Mouse (Mus musculus): ENCODE data around the gene Nob1.

The Nob1 gene

DNA sequence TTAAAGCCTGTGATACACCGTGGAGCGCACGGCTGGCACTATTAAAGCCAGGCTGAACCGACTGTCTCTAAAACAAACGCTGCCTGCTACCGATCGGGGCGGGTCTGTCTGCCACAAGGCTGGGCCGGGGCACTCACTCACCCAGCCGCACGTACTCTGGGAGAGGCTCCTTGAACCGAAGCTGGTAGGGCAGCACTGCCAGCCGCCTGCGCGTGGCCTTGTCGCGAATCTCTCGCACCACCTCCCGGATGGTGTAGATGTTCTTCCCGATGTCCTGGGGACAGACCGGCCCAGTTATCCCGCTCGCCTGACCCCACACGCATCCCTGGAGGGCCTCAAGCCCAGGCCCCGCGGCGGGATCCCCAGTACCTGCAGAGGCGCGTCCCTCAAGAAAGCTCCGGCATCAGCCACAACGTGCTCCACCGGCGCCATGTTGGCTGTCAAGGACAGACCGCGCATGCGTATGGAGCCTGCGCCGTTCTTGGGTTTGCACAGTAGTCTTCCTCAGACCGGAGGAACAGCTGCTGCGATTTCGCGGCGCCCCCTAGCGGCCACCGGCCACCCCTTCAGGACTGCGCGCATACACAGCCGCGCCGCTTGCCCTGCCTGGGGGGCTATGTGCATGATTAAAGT, at the start of gene Nob1:
Nob1 (minus strand) TSS at position 455 of the 633 bp plus-strand sequence.
- DNase-seq (ENCODE audit: low spot score in 2 of 2): peak; percentile 94 to 97

DNA sequence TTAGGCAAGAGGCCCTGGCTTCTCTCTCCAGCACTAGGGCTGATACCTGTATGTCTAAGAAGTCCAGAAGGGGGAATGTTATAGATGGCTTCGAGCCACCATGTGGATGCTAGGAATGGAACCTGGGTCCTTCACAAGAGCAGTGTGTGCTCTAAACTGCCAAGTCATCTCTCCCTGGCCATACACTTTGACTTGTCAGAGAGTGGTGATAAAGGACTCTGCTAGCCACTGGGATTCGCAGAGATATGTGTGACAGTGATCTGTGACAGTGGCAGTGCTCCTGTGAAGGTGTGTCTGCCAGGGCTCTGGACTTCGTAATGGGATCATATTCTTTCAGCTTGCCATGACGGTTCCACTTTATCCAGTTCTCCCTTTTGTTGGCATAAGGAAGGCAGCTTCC, 48.5 kb upstream of the Nob1 start:
- DNase-seq (ENCODE audit: low spot score in 2 of 2): no peak

DNA sequence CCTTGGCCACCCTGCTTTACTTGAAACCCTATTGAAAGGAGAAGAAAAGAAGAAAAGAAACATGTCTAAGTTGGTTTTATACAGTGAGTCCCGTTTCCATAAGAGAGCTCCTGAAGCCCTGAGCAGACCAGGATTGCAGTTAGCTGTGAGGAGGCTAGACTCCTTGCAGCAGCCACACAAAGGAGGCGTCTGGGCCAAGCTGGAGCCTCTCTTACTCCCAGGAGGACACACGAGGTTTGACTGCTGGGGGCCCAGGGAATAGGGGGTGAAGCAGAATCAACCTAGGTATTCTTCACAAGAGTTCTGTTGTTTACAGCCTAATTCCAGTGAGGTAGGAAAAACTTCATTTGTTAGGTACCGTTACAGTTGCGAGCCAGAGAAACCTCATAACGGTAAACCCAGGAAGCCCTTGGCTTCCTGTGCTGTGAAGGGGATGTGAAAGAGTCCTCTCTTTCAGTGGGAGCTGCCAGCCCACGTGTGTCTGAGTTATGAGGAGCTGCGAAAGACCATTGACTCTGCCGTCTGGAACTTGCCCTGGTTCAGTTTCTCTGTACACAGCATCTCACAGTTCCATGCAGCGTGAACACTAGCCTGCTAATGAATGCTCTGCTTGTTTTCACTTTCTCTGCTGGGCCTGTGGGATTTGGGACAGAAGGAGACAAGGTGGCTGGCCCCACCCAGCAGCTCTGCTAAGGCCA, 47.7 kb upstream of the Nob1 start:
- no peak for DNase-seq (ENCODE audit: low spot score in 2 of 2)

DNA sequence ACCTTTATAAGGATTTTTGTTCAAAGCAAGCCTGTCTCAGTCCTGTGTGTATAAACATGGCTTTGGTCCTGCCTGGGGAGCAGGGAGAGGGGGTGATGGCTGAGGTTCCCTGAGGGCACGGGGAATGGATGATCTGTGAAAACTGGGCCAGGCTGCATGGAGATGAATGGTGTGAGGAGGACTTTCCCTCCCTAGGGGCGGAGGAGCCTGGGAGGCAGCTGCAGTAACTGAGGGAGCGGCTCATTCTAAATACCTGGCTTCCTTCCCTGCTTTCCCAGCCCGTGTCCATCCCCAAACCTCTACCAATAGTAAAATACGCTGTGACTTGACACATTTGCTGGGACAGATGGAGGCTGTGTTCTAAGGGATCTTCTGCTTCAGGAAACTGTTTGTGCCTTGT, 45.5 kb upstream of the Nob1 start:
- DNase-seq (ENCODE audit: low spot score in 2 of 2): no peak

DNA sequence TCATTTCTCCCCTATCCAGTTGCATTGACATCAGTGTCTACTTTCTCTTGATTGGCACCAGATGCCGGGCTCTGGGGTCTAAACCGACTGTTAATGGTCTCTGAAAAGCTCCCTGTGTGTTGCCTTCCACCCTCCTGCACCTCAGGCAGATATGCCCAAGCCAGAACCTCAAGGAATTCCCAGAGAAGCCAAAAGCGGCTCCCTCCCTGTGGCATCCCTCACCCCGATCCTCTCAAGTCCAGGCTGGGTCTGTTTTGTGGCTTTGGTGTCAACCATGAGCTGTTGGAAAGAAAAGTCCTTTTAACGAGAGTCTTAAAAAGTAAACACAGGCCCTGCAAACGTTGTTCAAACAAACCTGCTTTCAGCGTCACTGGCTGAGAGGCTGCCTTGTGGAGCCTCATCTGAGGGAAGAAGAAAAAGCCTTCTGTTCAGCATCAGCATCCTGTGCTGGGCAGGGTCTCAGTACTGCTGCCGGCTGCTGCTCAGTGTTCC, 44.0 kb upstream of the Nob1 start:
- no peak for DNase-seq (ENCODE audit: low spot score in 2 of 2)

DNA sequence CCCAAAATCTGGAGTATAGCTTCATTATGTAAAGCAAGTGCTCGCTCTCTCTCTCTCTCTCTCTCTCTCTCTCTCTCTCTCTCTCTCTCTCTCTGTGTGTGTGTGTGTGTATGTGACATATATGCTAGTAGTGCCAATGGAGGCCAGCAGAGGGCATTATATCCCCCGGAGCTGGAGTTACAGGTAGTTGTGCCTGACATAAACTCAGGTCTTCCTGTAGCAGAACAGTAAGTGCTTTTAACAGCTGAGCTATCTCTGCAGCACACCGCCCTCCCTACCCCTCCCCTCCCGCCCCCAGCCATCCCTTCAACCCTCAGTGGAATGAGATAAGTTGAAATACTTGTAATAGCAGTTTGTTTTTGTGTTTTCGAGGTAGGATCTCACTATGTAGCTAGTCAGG, 41.8 kb upstream of the Nob1 start:
- no peak for DNase-seq (ENCODE audit: low spot score in 2 of 2)

DNA sequence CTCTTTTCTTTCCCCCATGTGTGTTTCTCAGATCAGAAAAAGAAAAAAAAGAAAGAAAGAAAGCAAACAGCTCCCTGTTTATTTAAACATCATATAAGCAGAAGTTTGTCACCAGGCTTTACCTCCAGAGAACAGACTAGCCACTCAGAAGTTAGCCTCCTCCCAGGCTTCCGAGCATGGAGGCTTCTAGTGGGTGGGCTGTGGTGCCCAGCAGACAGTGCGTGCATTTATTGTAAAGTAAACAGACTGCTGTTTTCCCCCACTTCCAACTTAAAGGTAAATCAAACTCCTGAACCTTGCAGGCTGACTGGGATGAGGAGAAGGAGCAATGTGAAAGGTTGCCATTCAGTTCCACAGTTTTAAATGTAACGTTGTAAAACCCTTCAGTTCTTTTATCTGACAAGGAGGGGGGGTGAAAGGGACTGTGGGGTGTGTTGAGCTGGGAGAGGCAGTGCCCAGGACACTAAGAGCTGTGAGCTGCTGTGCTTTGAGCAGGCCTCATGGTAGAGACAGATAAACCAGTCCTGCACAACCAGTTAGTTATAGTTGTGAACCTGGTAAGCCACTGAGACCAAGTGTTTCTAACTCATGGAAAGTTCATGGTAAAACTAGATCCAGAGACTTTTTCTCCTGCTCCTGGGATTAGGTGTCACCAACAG, 40.6 kb upstream of the Nob1 start:
- DNase-seq (ENCODE audit: low spot score in 2 of 2): no peak

DNA sequence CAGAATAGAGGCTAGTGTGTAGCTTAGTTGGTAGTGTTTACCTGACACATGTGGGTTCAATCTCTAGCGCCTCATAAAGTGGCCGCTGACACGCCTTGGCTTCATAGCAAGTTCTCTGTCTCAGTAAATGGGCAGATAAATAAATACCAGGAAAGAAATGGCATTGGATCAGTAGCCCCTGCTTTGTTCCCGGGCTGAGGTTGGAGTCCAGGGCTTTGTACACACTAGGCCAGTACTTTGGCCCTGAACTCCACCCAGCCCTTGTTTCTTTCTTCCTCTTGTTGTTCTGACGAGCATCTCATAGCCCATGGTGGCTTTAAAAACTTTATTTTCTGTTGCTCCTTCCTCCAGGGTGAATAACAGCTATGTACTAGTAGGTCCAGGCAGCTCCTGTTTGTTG, 37.6 kb upstream of the Nob1 start:
- no peak for DNase-seq (ENCODE audit: low spot score in 2 of 2)

DNA sequence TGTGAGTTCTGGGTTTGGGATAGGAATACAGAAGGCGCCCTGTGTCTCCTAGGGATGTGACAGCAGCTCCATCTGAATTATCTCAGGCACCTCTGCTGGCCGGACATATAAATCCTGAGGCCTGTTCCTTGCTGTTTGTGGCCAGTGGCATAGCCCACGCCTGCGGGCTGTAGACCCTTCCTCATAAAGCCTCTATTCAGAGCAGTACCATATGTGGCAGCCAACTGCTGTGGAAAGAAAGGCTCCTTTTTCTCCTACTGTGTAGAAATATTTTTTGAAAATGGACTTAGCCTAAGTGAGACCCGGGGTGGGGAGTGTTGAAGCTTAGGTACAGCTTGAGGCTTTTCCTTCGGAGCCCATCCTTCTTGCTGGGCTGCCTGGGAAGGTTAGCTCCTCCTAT, 33.4 kb upstream of the Nob1 start:
- no peak for DNase-seq (ENCODE audit: low spot score in 2 of 2)

DNA sequence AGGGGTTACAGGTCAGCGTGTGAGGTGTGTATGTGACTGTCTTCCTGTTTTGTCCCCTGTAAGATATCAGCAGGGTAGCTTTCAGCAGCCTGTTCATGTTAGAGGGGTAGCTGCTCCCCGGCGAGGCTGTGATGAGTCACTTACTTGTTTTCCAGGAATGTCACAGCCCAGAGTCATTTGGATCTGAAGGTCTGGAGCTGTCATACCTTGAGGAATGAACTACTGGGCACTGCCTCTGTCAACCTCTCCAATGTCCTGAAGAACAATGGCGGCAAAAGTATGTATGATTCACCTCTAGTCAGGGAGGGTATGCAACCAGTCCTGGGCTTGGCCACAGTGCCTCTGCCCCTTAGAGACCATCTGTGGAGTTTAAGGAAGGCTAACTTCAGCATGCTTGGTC, 32.9 kb upstream of the Nob1 start:
- no peak for DNase-seq (ENCODE audit: low spot score in 2 of 2)

DNA sequence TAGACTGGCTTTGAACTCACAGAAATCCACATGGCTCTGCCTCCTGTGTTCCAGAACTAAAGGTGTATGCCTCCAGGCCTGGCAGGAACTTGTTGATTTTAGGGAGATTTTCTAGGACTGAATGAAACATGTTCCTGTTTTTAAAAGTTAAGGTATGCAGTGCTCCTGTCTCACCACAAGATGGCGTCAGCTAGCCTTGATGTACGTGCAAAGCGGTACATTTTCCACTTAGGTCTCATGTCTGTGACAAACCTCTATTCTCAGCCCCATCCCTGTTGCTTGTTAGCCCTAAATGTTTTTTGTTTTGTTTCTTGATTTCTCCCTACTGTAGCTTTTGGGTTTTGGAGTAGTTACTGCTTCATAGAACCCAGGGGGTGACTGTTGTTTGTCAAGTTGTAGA, 30.4 kb upstream of the Nob1 start:
- DNase-seq (ENCODE audit: low spot score in 2 of 2): peak; percentile 35 to 50

DNA sequence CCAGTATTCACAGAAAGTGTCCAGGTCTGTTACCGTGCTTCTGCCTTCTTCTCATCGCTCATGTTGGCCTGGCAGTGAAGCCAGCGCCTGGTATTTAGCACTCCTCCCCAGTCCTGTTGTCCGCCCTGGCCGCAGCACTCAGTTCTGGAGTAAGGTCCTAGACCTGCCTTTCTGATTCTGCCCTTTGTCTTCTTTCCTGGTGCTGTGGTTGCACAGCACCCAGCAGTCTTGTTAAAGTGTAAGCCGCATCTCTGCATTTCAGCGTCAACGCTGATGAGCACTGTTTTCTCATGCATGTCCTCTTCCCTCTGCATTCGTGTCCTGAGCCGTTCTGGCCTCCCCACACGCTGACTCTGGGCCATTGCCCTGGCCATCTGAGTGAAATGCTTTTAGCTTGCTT, 28.5 kb upstream of the Nob1 start:
- no peak for DNase-seq (ENCODE audit: low spot score in 2 of 2)

DNA sequence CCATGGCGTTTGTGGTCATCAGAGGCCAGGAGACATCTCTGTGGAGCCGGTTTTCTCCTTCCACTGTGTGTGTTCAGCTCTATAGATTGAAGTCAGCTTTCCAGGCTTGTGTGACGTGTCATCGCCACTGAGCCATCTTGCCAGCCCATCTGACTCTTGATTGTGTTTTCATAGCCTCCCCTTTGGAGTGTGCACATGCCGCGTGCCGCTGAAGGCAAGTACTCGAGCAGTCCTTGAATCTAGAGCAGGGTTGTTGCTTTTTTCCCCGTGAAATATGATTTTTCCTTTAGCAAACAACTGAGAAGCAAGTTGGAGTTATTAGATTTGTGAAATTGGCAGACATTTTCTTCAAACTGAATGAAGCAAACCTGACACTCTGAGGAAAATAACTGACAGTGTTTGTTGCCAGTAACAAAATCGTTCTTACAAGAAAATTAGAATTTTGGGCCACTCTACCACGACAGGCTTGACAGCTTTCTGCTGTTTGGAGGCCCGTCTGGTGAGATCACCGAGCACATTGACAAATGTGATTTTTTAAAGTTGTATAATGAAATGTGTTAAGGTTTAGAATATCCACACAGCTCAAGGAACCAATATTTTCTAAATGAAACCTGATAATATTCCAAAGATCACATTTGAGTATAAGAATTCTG, 26.7 kb upstream of the Nob1 start:
- no peak for DNase-seq (ENCODE audit: low spot score in 2 of 2)

DNA sequence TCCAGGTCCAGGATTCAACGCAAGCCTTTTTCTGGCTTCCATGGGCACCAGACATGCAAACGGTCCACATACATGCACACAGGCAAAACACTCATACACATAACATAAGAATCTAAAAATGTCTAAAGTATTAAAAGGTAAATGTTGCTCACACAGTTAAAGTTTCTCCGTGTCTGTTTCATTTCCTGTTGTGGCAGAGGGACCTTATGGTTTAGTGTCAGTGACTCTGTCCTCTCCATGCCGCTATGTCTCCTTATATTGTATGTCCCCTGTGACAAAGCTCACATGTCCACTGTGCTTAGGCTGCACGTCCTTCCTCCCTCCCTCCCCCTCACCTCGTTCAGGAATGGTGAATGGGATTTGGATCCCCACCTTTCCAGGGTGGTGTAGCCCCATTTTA, 24.8 kb upstream of the Nob1 start:
- DNase-seq (ENCODE audit: low spot score in 2 of 2): peak in 1 of 2 experiments; percentile 8

DNA sequence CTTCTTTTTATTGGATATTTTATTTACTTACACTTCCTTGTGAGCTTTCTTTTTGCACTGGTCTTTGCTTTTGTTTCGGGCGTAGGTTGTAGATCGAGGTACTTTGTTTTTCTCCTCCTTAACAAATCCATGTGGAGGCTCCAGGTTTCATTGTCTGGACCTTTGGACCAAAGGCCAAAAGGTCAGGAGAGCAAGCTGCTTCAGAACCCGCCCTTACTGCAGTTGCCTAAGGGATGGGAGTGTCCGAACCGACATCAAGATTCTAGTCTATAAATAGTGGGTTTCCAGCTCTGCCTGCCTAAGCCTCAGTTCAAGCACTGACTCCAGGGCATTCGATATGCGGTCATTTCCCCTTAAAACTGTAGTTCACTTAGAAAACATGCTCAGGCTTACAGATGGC, 24.3 kb upstream of the Nob1 start:
- DNase-seq (ENCODE audit: low spot score in 2 of 2): no peak

DNA sequence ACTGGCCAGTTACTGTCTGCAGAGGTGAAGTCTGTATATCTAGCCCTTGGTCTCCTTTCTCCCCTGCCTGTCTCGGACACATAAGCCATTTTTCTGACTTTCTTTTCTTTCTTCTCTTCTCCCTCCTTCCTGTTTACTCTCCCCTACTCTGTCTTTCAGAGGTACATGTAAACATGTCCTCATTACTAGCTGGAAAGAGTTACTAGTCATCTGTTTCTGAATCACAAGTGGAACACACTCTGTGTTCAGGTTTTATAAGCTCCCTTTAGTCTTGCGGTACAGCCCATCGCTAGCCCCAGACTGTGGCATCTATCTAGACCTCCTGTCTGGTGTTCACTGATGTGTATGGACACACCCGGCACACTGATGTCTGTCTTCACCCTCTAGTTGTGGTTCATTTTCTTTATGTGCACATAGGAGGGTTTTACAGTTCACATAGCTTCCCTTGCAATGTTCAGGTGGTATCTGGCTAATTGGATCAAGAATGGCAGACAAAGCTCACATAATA, 23.6 kb upstream of the Nob1 start:
- DNase-seq (ENCODE audit: low spot score in 2 of 2): no peak

DNA sequence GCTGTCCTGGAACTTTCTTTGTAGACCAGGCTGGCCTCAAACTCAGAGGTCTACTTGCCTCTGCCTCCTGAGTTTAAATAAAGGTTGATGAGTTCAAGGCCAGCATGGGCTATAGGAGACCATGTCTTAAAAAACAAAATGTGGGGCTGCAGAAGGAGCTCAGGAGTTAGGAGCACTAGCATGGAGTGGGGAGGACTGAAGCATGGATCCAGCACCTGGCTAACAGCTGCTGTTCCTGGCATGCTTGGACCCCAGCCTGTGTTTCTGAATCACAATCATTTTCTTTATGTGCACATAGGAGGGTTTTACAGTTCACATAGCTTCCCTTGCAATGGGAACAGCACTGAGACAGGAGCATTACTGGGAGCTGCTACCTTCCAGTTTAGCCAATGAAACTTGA, 22.9 kb upstream of the Nob1 start:
- no peak for DNase-seq (ENCODE audit: low spot score in 2 of 2)

DNA sequence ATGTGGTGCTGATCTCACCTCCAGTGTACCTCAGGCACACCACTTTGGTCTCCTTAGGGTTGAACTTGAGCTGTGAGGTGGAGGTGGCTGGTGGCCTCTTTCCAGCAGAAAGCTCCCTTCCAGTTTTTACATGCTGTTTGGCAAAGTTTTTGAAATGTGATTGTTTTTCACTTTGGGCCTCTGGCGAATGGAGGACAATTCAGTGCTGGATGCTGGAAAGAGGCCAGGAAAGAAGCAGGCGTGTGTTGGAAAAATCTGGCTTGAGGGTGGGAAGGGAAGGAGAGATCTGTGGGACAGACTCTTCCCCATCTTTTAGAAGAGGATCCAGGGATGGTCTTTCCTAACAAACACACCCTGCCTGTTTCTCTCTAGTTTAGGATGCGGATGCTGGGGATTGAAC, 19.8 kb upstream of the Nob1 start:
- DNase-seq (ENCODE audit: low spot score in 2 of 2): no peak

DNA sequence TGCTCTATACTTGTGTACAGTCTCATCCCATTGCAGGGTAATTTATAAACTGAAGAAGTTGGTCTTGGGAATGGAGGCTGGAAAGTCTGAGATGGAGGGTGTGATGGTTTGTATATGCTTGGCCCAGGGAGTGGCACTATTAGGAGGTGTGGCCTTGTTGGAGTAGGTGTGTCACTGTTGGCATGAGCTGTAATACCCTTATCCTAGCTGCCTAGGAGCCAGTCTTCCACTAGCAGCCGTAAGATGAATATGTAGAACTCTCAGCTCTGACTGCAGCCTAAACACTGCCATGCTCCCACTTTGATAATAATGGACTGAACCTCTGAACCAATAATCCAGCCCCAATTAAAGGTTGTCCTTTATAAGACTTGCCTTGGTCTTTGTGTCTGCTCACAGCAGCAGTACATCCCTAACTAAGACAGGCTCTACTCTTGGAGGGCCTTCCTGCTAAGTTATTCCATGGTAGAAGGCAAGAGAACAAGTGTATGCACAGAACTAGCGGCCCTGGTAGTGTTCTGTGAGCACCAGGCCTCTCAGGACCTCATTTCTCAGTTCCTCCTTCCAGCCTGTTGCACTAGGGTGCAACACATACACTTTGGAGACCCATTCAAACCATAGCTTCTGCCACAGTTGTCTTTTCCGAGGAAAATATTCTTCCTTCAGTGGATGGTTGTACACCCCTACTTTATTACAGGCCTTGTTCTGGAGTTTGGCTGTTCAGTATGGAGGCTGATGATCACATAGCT, 15.2 kb upstream of the Nob1 start:
- no peak for DNase-seq (ENCODE audit: low spot score in 2 of 2)

DNA sequence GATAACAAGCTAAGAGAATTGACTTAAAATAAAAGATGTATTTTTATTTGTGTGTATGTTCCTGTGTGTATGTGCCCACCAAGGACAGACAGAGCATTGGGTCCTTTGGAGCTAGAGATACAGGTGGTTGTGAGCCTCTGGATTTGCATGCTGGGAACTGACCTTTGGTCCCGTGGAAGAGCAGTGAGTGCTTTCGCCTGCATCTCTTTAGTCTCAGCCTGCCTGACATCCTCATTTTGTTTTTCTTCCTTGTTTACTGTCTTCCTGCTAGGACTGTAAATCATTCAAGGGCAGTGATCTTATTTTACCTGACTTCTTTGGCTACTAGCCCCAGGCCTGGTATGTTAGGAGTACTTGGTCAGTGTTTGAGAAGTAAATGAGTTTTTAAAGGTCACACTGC, 12.9 kb upstream of the Nob1 start:
- no peak for DNase-seq (ENCODE audit: low spot score in 2 of 2)

DNA sequence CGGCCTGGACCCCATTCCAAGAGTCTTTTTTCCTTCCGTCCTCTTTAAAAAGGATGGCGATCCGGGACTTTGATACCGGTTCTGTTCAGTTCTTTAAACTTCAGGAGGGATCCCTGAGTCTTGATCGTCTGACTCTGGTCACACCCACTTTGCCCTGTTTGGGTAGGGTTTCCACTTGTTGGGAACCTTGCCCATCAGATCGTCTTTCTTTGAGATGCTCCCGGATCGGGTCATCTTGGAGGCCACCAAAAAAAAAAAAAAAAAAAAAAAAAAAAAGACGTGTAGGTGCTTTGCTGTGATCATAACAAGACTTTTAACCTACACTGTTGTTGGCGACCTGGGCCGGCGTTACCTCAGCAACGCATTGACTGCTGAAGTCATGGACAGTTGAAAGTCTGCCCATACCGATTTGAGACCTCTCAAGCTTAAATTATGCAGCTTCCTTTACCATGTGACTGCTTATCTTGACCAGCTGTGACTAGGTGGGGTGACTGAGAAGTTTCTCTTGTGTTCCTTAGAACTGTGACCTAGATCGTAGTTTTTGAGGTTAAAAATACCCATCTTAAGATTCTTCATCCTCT, 12.1 kb upstream of the Nob1 start:
- peak; percentile 61 to 77 for DNase-seq (ENCODE audit: low spot score in 2 of 2)

All from natural killer cell, adult 2 months (primary cell).